Mouse (Mus musculus) heart, postnatal 0 days (tissue): Measurements from ENCODE around the gene Slc12a3. TPM values are rescaled to one million over a fixed set of nuclear protein-coding genes. Genes with fewer than 3 reads are reported as not detected.
A peak's percentile ranks its signal among the peaks of the same experiment; 100 is the strongest.

ENCODE experiments used
- ATAC-seq: fragments of 200-750 bp; cut with Nextera tagmentation; 2 replicates; pipeline ENCODE4 v1.8.0; 2017; ENCODE audit warnings: low read depth, moderate number of reproducible peaks, moderate library complexity; ENCODE audit not compliant: insufficient read depth
- DNase-seq: peaks from one replicate; pipeline ENCODE4 v3.0.0-alpha.2; 2016; ENCODE audit warnings: low spot score
- H3K27ac ChIP-seq: fragments of 300-500 bp; sonication (generic); 2 replicates; pipeline ENCODE4 v1.5.1; 2014; ENCODE audit warnings: low read depth, mild to moderate bottlenecking
- H3K27me3 ChIP-seq: fragments of 300-500 bp; sonication (generic); 2 replicates; pipeline ENCODE4 v1.6.1; 2014; ENCODE audit warnings: low read length, mixed read lengths; ENCODE audit not compliant: control insufficient read depth, insufficient read depth
- H3K36me3 ChIP-seq: fragments of 300-500 bp; sonication (generic); replicated peaks from 2 replicates; pipeline ENCODE4 v1.6.1; 2014; ENCODE audit warnings: low read length, mixed read lengths; ENCODE audit not compliant: control insufficient read depth, insufficient read depth
- H3K4me1 ChIP-seq: fragments of 300-500 bp; sonication (generic); 2 replicates; pipeline ENCODE4 v1.6.1; 2014; ENCODE audit warnings: antibody characterized with exemption; ENCODE audit not compliant: control insufficient read depth, insufficient read depth
- H3K4me2 ChIP-seq: fragments of 300-500 bp; sonication (generic); 2 replicates; pipeline ENCODE4 v1.6.1; 2014; ENCODE audit warnings: low read depth, mild to moderate bottlenecking, low read length, moderate library complexity
- H3K4me3 ChIP-seq: fragments of 300-500 bp; sonication (generic); 2 replicates; pipeline ENCODE4 v1.5.1; 2014; ENCODE audit warnings: low read depth, low read length
- H3K9ac ChIP-seq: fragments of 300-500 bp; sonication (generic); replicated peaks from 2 replicates; pipeline ENCODE4 v1.6.1; 2014; ENCODE audit warnings: low read depth, low read length, mixed read lengths
- H3K9me3 ChIP-seq: fragments of 300-500 bp; sonication (generic); replicated peaks from 2 replicates; pipeline ENCODE4 v1.6.1; 2016; ENCODE audit warnings: low read length; ENCODE audit not compliant: control insufficient read depth
- CTCF ChIP-seq: IDR thresholded peaks from 2 replicates; pipeline ENCODE4 v1.5.1; 2016; ENCODE audit warnings: antibody characterized with exemption, control low read depth, low read depth
- EP300 ChIP-seq: IDR thresholded peaks from 2 replicates; pipeline ENCODE4 v1.6.1; 2016; ENCODE audit warnings: antibody characterized with exemption, low read depth
- WGBS: fragments of 180-500 bp; shearing (Covaris S2); extraction: QIAGEN DNeasy Blood & Tissue Kit; methylation state at CpG from one replicate; pipeline ENCODE4 v1.1.7; 2014; 5-methylcytosine and 5-hydroxymethylcytosine counted together
- polyA plus RNA-seq: library from polyadenylated mRNA; unstranded; fragments of >200 nt; fragmentation: Nextera tagmentation; extraction: Ambion mirVana; gene quantifications from 2 replicates; pipeline ENCODE4 v1.2.1, GENCODE M21; 2015
- total RNA-seq: library from RNA; depleted of rRNA; stranded (reverse); fragments of >200 nt; gene quantifications from 2 replicates; pipeline ENCODE4 v1.2.3, GENCODE M21; 2014; ENCODE audit warnings: low replicate concordance

Slc12a3 gene
- total and polyA plus RNA-seq, 2 experiments from 2014 or later, result 0.07 TPM; not detected in 1

- H3K4me1 ChIP-seq, result 0 out of 2 replicates have a peak, but pooled peaks cover 4% of the 10 kb centered on the region
- ATAC-seq (no peak), DNase-seq (no peak)
- H3K9me3 ChIP-seq, result no peaks in the 10 kb centered on the region
- no peak overlapping the region for H3K4me3 ChIP-seq
- H3K4me2 ChIP-seq, result no peak overlapping the region
- TF ChIP-seq EP300, result no peak
- no peak for TF ChIP-seq CTCF
- no peak overlapping the region for H3K9ac ChIP-seq
- no peaks in the 10 kb centered on the region for H3K27me3 ChIP-seq
- 77% methylated on average over 4 of the region's 4 CpGs for WGBS
- H3K36me3 ChIP-seq, result peaks cover 53% of the 10 kb centered on the region
- H3K27ac ChIP-seq, result no peak overlapping the region
Observed at GRCm38 (mm10) chr8:94300809-94301208, 28.2 kb upstream of the Slc12a3 start.

- H3K9me3 ChIP-seq, result no peaks in the 10 kb centered on the region
- H3K27me3 ChIP-seq, result no peaks in the 10 kb centered on the region
- peaks cover 69% of the 10 kb centered on the region for H3K36me3 ChIP-seq
- no peak overlapping the region for H3K9ac ChIP-seq
- H3K27ac ChIP-seq, result no peak overlapping the region
- peaks cover 5% of the 10 kb centered on the region; the same call in 1 of the 2 replicates for H3K4me1 ChIP-seq
- ATAC-seq (no peak), DNase-seq (no peak)
- 83% methylated on average over 2 of the region's 2 CpGs for WGBS
- no peak overlapping the region for H3K4me3 ChIP-seq
- no peak overlapping the region for H3K4me2 ChIP-seq
- TF ChIP-seq EP300, result no peak
- no peak for TF ChIP-seq CTCF
Observed at GRCm38 (mm10) chr8:94304412-94304811, 24.6 kb upstream of the Slc12a3 start.

- 26% methylated on average over 7 of the region's 7 CpGs for WGBS
- Histone ChIP-seq H3K4me3 (no peak overlapping the region), H3K36me3 (peaks cover 79% of the 10 kb centered on the region), H3K9me3 (no peaks in the 10 kb centered on the region), H3K4me1 (peaks cover 5% of the 10 kb centered on the region; the same call in 1 of the 2 replicates), H3K27ac (0 out of 2 replicates have a peak overlapping the region, but pooled peaks have one; percentile 6), H3K27me3 (no peaks in the 10 kb centered on the region), H3K9ac (no peak overlapping the region), H3K4me2 (no peak overlapping the region)
- TF ChIP-seq EP300 (no peak), CTCF (no peak)
- DNase-seq (no peak), ATAC-seq (peak; percentile 64)
Observed at GRCm38 (mm10) chr8:94306989-94307513, 21.9 kb upstream of the Slc12a3 start.

- Histone ChIP-seq H3K4me2 (no peak overlapping the region), H3K27me3 (no peaks in the 10 kb centered on the region), H3K36me3 (peaks cover 79% of the 10 kb centered on the region), H3K4me3 (no peak overlapping the region), H3K27ac (no peak overlapping the region), H3K4me1 (peaks cover 5% of the 10 kb centered on the region; the same call in 1 of the 2 replicates), H3K9ac (no peak overlapping the region), H3K9me3 (no peaks in the 10 kb centered on the region)
- DNase-seq, result no peak
- TF ChIP-seq EP300, result no peak
- no peak for TF ChIP-seq CTCF
- WGBS, result 64% methylated on average over 9 of the region's 9 CpGs
- ATAC-seq, result no peak
Observed at GRCm38 (mm10) chr8:94307652-94308051, 21.3 kb upstream of the Slc12a3 start.

GRCm38 (mm10) chr8:94314069-94314468, 14.9 kb upstream of the Slc12a3 start:
- no peak for DNase-seq
- Histone ChIP-seq H3K9ac (no peak overlapping the region), H3K27ac (no peak overlapping the region), H3K4me3 (no peak overlapping the region), H3K36me3 (peaks cover 43% of the 10 kb centered on the region), H3K27me3 (no peaks in the 10 kb centered on the region), H3K9me3 (no peaks in the 10 kb centered on the region), H3K4me1 (peaks cover 6% of the 10 kb centered on the region; the same call in 1 of the 2 replicates), H3K4me2 (no peak overlapping the region)
- no peak for TF ChIP-seq EP300
- no peak for TF ChIP-seq CTCF
- 77% methylated on average over 2 of the region's 2 CpGs for WGBS
- no peak for ATAC-seq

- Histone ChIP-seq H3K4me2 (no peak overlapping the region), H3K4me3 (no peak overlapping the region), H3K9me3 (no peaks in the 10 kb centered on the region), H3K27ac (no peak overlapping the region), H3K9ac (no peak overlapping the region), H3K27me3 (no peaks in the 10 kb centered on the region), H3K36me3 (peaks cover 15% of the 10 kb centered on the region), H3K4me1 (peaks cover 6% of the 10 kb centered on the region; the same call in 1 of the 2 replicates)
- WGBS, result 65% methylated on average over 2 of the region's 2 CpGs
- TF ChIP-seq CTCF (no peak), EP300 (no peak)
- peak; percentile 60 for DNase-seq
- ATAC-seq, result peak; percentile 74
Observed at GRCm38 (mm10) chr8:94317249-94317648, 11.8 kb upstream of the Slc12a3 start.
